Mouse (Mus musculus): Measurements from ENCODE around the gene Fam243.
A peak's percentile ranks its signal among the peaks of the same experiment; 100 is the strongest.

The Fam243 gene

DNA sequence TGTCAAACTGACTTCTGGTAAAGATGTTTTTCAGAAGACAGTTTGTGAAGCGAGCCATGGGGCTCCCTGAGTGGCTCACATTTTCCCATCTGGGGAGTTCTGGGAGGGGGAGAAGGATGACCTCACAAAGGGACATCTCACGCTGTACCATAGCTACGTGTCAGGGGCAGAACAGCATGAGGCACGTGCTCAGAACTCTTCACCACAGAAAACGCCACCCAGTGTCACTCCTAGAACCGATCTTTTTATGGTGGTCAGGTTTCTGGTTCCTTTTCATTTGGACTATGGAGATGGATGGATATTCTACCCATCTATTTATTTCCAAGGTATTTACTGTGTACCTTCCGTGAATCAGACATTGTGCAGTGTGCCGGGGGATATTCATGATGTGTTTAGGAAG lies at the start of gene Fam243:
Fam243 (minus strand) TSS at position 101 of the 400 bp plus-strand sequence.
- no peak for DNase-seq (ENCODE audit: low spot score in 2 of 2)

DNA sequence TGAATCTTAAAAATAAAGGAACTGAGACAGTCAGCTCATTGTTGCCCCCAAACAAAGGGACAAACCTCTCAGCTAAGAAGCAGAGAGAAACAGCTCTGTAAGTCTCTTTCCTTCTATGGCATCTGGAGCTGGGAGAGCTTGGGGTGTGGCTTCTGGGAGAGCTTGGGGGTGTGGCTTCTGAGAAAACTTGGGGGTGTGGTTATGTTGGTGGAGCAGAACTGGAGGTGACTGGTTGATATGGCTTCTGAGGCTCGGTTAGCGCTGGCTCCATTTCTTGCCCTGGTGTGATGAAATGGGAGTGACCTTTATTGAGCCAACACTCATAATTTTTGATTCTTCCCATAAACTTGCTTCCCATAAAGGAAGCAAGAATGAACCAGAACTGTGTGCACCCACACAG lies 48.0 kb upstream of the Fam243 start:
- no peak for DNase-seq (ENCODE audit: low spot score in 2 of 2)

DNA sequence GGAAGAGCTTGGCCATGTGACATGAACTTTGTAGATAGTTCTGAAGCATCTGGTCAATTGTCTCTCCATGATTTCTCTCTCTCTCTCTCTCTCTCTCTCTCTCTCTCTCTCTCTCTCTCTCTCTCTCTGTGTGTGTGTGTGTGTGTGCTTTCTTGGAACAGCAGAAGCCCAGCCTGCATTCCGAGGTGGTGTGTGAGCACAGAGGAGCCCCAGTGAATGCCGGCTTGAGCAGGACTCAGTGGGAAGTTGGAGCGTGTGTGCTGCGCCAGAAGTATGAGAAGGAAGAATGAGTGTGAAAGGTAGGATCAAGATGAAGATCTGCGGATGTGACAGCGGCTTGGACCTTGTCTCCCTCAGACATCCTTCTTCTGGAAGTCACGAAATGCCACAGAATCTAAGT lies 44.2 kb upstream of the Fam243 start:
- no peak for DNase-seq (ENCODE audit: low spot score in 2 of 2)

DNA sequence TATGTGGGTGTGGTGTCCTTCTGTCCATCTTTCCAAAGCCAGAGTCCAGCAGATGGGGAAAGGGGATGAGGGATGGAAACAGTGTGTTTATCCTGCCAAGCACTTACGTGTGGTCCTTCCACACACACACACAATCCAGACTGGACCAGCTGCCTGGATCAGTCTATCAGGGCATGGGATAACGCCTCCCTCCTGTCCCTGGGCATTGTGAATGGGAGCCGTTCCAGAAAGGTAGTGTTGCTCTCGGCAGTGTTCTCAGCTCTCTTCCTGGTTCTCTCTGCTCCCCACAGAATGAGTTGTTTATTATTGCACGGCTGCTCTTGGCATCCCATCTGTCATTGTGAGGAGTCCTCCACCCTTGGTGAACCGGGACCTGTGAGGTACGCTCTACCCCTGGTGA lies 39.5 kb upstream of the Fam243 start:
- DNase-seq (ENCODE audit: low spot score in 2 of 2), result no peak

- DNase-seq (ENCODE audit: low spot score in 2 of 2), result no peak
Measured at GRCm38 (mm10) chr16:92359229-92359628, 38.0 kb upstream of the Fam243 start, which contains the start of gene Kcne1. Gene Kcne1, minus strand, starts transcription at chr16:92359468.

- no peak for DNase-seq (ENCODE audit: low spot score in 2 of 2)
Measured at GRCm38 (mm10) chr16:92358734-92359133, 37.5 kb upstream of the Fam243 start.

DNA sequence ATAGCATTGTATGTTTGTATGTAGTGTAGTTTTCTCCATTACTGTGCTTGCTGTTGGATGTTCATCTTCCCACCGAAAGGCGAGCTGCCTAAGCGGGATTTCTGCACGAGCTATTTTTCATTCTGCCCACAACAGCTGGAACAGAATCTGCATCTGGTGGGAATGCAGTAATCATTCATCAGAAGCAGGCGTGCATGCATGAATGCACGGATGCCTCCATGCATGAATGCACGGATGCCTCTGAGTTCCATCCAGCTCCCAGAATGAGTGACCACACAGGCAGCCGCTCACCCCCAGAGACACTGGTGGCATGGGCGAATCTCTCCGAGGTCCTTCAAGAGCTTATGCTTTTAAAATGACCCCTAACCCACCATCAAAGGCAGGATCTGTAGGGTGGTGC lies 36.3 kb upstream of the Fam243 start:
- no peak for DNase-seq (ENCODE audit: low spot score in 2 of 2)

GRCm38 (mm10) chr16:92357023-92357422 lies 35.8 kb upstream of the Fam243 start:
- DNase-seq (ENCODE audit: low spot score in 2 of 2), result no peak

GRCm38 (mm10) chr16:92355982-92356381 lies 34.7 kb upstream of the Fam243 start:
- DNase-seq (ENCODE audit: low spot score in 2 of 2), result peak in 1 of 2 experiments; percentile 14

- no peak for DNase-seq (ENCODE audit: low spot score in 2 of 2)
Measured at GRCm38 (mm10) chr16:92355366-92355765, 34.1 kb upstream of the Fam243 start.

DNA sequence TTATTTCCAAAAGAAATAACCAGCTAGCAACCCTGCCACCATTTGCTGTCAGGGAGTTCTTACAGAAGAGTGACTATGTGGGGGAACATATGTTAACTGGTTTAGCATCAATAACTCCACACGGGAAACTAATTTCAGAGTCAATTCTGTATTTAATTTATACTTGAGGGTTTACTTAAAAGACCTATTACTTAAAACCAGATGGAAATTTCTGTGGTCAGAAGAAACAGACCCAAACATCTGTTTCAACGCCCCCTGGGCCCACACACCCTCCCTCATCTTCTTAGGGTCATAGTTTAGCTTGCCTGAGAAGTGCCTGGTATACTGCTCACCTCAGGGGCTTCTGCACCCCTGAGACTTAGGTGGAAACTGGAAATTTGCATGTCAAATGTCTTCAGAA lies 32.7 kb upstream of the Fam243 start:
- DNase-seq (ENCODE audit: low spot score in 2 of 2), result no peak

GRCm38 (mm10) chr16:92353295-92353694 lies 32.1 kb upstream of the Fam243 start:
- no peak for DNase-seq (ENCODE audit: low spot score in 2 of 2)

- no peak for DNase-seq (ENCODE audit: low spot score in 2 of 2)
Measured at GRCm38 (mm10) chr16:92348941-92349340, 27.7 kb upstream of the Fam243 start.

- peak; percentile 62 to 63 for DNase-seq (ENCODE audit: low spot score in 2 of 2)
Measured at GRCm38 (mm10) chr16:92346297-92346916, 25.2 kb upstream of the Fam243 start.

GRCm38 (mm10) chr16:92345177-92345576 lies 23.9 kb upstream of the Fam243 start:
- peak; percentile 68 to 73 for DNase-seq (ENCODE audit: low spot score in 2 of 2)

GRCm38 (mm10) chr16:92340612-92341511 lies 19.6 kb upstream of the Fam243 start:
- DNase-seq (ENCODE audit: low spot score in 2 of 2), result peak; percentile 36 to 61

DNA sequence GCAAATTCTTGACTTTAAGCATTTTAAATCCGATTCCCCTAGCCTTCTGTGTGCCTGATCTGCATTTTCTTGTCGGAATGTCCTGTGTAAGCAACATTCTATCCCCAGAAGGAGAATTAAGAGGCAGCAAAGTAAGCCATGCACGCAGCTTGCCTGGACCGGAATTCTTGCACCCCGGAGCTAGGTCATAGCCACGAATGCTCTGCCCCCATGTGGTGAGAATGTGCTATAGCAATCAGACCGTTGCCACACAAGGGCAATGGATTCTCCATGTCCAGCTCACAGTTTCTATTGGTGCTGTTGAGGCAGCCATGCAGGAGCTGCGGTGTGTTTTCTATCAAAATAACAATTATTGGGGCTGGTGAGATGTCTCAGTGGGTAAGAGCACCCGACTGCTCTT lies 15.0 kb upstream of the Fam243 start:
- peak; percentile 22 to 47 for DNase-seq (ENCODE audit: low spot score in 2 of 2)

DNA sequence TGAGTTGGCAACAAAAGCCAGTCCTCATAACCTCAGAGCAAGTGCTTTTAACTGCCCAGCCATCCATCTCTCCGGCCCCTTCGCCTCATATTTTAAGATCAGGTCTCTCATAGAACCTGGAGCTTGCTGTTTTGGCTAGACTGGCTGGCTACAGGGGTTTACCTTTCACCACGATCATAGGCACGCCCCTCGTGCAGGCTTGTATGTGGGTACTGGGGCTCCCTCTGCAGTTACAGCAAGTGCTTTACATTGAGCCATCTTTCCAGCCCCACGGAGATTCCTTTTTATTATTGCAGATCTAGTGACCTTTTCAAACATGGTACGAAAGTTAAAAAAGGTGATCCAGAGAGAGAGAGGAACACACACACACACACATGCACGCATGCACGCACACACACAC lies 13.4 kb upstream of the Fam243 start:
- no peak for DNase-seq (ENCODE audit: low spot score in 2 of 2)

DNA sequence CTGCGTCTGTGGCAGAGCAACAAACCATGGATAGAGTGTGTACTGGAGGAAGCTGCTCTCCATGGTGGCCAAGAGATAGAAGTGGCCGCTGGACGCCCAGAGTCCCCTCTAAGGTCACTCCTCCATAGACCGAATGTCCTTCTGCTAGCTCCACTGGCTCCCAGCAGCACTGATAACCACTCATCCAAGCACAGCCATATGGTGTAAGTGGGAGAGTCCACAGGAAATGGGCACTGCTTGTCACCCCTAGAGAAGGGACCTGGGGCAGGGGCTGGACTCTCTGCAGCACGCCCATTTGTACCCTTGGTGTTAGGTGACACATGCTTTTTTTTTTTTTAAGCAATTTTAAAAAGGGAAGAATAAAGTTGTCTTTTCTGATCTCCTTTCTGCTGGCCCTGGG lies 9.7 kb upstream of the Fam243 start:
- DNase-seq (ENCODE audit: low spot score in 2 of 2), result no peak

- DNase-seq (ENCODE audit: low spot score in 2 of 2), result no peak
Measured at GRCm38 (mm10) chr16:92327911-92328310, 6.7 kb upstream of the Fam243 start.

DNA sequence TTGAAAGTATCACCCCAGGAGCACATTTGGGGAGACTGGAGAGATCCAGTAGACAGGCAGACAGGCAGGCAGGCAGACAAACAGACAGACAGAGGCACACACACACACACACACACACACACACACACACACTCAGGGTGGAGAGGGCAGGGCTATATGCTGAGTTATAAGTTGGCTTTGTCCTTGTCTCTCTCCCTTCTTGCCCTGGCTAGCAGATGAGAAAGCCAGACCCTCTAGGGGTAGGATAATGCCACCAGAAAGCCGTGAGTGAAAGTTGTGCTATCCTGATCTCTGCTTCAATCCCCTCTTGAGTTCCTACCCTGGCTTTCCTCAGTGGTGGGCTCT lies 3.8 kb upstream of the Fam243 start:
- DNase-seq (ENCODE audit: low spot score in 2 of 2), result no peak

DNA sequence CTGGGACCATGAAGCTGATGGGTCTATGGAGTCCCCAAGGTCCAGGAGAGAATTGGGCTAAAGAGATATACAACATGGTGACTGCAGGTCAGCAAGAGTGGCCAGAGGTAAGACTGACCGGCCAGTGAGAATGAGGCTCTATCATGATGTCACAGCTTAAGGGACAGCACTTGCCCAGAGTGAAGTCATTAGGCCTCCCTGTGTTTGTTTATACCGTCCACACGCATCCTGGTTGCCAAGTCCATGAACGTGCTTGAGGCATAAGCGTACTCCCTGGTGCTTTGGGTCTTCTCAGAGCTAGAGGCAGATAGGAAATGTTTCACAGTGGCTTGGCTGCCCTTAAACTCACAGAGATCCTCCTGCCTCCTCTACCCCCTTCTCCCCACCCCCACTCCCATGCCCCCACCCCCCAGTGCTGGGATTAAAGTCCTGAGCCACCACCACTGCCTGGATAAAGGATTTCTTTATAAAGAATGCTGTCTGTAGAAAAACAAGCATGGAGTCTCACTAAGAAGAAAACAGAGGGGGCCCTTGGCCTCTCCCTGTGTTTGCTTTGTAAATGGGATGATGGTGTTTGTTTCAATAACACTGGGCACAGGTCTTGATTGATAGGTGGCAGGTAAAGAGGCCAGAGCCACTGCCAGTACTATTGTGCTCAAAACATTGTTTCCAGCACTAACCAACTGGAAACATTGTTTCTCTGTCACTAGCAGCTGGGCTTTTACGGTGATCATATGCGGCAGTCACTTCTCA lies 3.2 kb upstream of the Fam243 start:
- no peak for DNase-seq (ENCODE audit: low spot score in 2 of 2)

- no peak for DNase-seq (ENCODE audit: low spot score in 2 of 2)
Measured at GRCm38 (mm10) chr16:92320361-92320760, 880 bp downstream of the Fam243 start.
